Mouse (Mus musculus) gastrocnemius, postnatal 25 days (tissue): ENCODE results near the gene Tspan4. TPM values are rescaled to one million over a fixed set of nuclear protein-coding genes. Genes with fewer than 3 reads are reported as not detected.

Experiments used
- DNase-seq: peaks from one replicate; pipeline ENCODE4 v3.0.0; 2022
- total RNA-seq, 2 experiments: library from RNA; stranded (reverse); gene quantifications; 1 replicate in 1 of 2; 2 replicates in 1 of 2; pipeline ENCODE4 v1.2.3; 2021

The Tspan4 gene
- total RNA-seq, 2 experiments from 2014 or later = 5.6 to 16.5 TPM

- peak; percentile 89 for DNase-seq
Measured at GRCm38 (mm10) chr7:141476226-141476980, 1.4 kb downstream of the Tspan4 start.

GRCm38 (mm10) chr7:141476981-141477370 is 1.9 kb downstream of the Tspan4 start:
- DNase-seq = peak; percentile 62

GRCm38 (mm10) chr7:141477578-141478269 is 2.7 kb downstream of the Tspan4 start:
- DNase-seq = peak; percentile 21

- peak; percentile 61 for DNase-seq
Measured at GRCm38 (mm10) chr7:141478270-141478748, 3.3 kb downstream of the Tspan4 start.

GRCm38 (mm10) chr7:141480842-141481497 is 5.9 kb downstream of the Tspan4 start:
- peak; percentile 59 for DNase-seq

GRCm38 (mm10) chr7:141481498-141482401 is 6.7 kb downstream of the Tspan4 start:
- DNase-seq = no peak

- DNase-seq = no peak
Measured at GRCm38 (mm10) chr7:141482531-141483024, 7.5 kb downstream of the Tspan4 start.

- no peak for DNase-seq
Measured at GRCm38 (mm10) chr7:141483114-141483653, 8.1 kb downstream of the Tspan4 start.

- no peak for DNase-seq
Measured at GRCm38 (mm10) chr7:141484186-141485120, 9.4 kb downstream of the Tspan4 start.

GRCm38 (mm10) chr7:141485186-141485585 is 10.1 kb downstream of the Tspan4 start:
- DNase-seq = no peak

GRCm38 (mm10) chr7:141485606-141486005 is 10.6 kb downstream of the Tspan4 start:
- no peak for DNase-seq

- no peak for DNase-seq
Measured at GRCm38 (mm10) chr7:141486239-141486638, 11.2 kb downstream of the Tspan4 start.

GRCm38 (mm10) chr7:141487141-141487540 is 12.1 kb downstream of the Tspan4 start:
- no peak for DNase-seq

- DNase-seq = no peak
Measured at GRCm38 (mm10) chr7:141491151-141491550, 16.1 kb downstream of the Tspan4 start.

GRCm38 (mm10) chr7:141492738-141493137 is 17.7 kb downstream of the Tspan4 start:
- no peak for DNase-seq

GRCm38 (mm10) chr7:141493729-141494128 is 18.7 kb downstream of the Tspan4 start:
- no peak for DNase-seq

- DNase-seq = no peak
Measured at GRCm38 (mm10) chr7:141495379-141495778, 20.3 kb downstream of the Tspan4 start.

GRCm38 (mm10) chr7:141495940-141496339 is 20.9 kb downstream of the Tspan4 start:
- no peak for DNase-seq

GRCm38 (mm10) chr7:141497600-141497999 is 22.6 kb downstream of the Tspan4 start:
- no peak for DNase-seq
